Mouse (Mus musculus) cerebellum, adult (tissue): Measurements from ENCODE around the gene Adh7.
A peak's percentile ranks its signal among the peaks of the same experiment; 100 is the strongest.

Source experiments
- ATAC-seq: cut with Nextera tagmentation; 2 replicates; pipeline ENCODE4 v1.9.2; 2017; ENCODE audit warnings: mild to moderate bottlenecking, moderate library complexity, mixed read lengths; ENCODE audit not compliant: insufficient number of reproducible peaks, low FRiP score, low TSS enrichment

The Adh7 gene

DNA sequence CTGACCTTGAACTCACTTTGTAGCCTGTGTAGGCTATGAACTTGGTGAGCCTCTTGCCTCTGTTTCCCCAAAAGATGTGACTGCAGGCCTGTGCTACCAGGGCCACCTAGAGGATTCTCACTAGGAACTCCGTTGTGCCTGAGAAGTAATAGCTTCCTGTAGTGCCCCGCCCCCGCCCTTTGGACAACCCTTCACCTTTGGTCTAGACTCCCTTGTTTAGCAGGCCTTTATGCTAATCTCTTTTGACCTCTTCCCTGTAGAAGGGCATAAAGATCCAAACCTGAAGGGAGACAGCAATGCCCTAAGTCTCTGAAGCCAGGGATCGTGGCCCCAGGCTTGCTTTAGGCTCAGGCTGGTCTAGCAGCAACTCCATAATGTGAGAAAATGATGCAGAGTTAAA, 5.0 kb downstream of the Adh7 start:
- ATAC-seq, result peak; percentile 16; the same call in 1 of the 2 replicates

DNA sequence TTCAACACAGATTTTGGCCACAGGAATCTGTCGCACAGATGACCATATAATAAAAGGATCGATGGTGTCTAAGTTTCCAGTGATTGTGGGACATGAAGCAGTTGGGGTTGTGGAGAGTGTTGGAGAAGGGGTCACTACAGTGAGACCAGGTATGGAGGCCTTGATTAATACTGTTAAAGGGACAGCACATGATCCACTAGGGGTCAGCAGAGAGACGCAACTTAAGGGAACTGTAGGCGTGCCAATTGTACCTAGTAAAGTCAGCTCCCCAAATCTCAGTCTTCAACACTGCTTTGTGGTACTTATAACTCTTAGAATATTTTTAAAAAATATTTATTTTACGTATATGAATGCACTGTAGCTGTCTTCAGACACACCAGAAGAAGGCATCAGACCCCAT, 5.4 kb downstream of the Adh7 start:
- ATAC-seq, result peak; percentile 63; the same call in 1 of the 2 replicates

DNA sequence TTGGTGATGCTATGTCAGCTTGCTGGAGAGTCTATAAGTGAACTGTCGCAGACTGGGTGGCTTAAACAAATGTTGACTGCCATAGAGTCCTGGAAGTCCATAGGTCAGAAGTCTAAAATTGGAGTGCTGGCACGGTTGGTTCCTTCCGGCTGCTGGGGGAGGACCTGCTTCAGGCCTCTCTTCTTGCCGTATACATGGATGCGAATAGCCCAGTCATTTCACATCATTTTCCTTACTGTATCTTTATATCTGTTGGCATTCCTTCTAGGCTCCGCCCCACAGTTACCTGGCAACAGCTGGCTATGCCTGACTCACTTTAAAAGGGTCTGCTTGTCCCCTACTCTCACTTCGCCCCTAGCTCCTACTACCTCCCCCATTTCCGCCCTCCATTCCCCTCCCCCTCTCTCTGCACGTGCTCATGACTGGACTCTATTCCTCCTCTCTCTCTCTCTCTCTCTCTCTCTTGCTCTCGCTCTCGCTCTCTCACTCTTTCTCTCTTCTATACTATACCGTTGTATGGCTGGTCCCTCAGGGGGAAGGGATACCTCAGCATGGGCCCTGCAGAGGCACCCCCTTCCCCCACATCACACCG, 6.9 kb downstream of the Adh7 start:
- ATAC-seq, result no peak

DNA sequence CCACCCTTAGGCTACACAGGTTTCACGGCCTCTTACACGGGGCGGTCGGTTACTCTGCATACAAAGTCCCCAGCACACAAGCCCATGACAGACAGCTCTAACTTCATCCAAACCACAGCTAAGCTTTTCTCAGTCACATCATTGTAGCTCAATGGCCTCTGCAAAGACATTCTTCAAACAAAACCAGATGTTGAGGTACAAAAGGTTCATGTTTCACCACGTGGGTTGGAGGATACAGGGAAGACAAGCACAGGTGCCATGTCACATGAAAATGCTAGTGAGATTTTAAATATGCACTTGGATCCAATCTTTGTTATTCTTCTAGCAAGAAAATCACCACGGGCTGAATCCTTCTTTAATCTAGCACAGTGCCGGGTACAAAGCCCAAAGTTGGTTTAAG, 7.8 kb downstream of the Adh7 start:
- no peak for ATAC-seq

DNA sequence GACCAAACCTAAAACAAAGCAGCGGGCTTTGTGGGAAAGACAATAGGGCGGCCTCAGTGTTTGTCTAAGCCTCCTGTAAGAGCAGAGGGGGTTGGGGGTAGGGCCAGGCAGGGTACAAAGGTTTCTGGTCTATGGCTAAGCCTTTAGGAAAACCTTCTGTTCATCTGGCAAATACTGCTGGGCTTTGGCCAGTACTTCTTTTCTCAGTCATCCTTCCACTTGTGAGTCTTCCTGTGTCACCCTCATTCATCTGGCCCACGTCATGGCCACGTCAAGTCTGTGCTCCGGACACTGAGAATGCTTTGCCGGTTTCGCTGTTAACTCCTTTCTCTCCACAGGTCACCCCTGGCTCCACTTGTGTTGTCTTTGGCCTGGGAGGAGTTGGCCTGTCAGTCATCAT, 8.3 kb downstream of the Adh7 start:
- no peak for ATAC-seq

DNA sequence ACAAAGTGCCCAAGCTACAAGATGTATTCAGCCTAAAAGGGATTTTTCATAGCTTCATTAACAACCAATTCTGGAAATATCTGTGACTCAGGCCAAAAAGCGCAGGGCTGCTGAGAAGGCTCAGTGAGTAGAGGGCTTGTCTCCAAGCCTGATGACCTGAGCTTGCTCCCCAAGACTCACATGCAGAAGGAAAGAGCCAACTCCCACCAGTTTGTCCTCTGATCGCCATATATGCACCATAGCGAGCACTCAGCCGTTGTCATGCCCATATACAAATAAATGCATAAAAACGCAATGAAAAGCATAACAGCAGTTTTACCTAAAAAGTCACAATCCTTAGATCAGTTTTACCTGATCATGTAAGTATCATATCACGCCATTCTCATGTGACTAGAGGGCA, 8.9 kb downstream of the Adh7 start:
- no peak for ATAC-seq

DNA sequence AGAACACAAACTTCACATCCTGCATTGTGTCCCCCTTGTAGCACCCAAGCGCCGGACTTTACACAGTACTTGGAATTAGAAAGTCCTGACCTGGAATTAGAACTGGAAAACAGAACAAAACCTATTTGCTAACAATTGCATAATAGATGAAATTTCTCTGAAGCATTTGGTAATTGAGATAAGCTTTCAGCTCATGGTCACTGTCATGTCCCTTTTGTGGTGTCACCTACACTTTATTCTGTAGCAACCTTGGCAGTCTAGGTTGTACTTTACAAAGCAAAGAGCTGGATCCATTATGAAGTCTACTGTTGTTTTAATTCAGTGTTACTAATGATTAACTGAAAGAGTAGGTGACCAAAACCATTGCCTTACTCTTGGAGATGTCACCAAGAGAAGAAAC, 9.5 kb downstream of the Adh7 start:
- ATAC-seq, result no peak

DNA sequence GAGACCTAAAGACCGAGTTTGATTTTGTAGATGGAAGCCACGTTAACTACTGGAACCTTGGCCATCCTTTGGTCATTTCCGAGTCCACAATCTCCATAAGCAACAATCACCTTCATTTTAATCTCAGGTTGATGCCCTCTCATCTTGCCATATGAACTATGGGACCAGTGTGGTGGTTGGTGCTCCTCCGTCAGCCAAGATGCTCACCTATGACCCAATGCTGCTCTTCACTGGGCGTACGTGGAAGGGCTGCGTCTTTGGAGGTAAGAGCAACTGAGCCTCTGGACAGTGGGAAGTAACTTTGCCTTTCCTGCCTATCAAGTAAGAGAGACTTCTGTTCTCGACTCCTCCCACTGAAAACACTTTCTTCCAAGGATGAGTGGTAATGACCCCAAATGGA, 10.2 kb downstream of the Adh7 start:
- ATAC-seq, result no peak

DNA sequence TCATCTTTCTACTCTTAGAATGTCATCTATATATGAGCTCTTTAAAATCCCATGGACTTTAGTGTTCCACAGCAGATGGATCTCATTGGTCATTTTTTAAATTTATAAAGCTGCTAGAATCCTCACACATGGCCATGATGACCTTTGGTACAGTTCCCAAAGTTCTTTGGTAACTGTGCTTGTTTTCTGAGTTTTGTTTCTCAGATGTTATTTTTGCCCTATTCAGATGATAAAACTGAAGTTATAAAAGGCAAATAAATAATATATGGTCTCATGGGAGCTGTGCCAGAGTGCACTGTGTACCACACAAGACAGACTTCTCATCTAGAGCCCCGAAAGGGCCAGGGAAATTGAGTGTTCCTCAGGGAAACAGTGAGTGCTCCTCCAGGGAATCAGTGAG, 11.9 kb downstream of the Adh7 start:
- ATAC-seq, result no peak

DNA sequence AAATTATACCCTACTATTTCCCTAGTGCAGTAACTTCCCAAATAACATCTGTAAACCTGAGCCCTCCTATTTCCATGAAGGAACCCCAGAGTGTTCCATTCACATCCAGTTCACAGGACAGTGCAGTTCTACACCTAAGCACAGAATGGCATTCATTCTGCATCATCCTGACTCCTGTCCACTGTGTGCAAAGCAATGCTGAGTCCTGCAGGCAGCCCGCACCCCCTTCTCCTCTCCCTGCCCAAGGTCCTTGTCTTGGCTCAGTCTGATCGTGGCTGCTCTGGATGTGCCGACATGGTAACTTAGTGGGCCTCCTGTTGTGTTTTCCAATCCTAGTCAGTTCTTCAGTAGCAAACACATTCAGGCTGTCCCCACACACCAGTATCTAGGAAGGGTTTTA, 12.7 kb downstream of the Adh7 start:
- no peak for ATAC-seq

DNA sequence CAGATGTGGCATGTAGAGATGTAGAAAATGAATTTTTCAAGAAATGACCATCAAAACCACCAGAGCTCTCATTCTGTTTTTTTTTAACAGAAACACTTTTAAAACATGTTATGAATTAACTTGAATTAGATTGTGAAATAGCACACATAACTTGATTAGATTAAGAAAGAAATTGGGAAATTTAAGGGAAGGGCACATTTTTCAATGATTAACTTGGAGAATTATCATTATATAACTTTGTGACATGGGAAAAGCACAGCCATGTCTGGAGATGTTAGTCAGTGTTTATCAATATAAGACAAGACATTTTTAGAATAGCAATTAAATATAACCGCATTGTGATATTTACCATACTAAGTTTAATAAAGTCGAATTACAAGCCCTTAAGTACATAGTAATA, 14.0 kb downstream of the Adh7 start:
- ATAC-seq, result no peak

DNA sequence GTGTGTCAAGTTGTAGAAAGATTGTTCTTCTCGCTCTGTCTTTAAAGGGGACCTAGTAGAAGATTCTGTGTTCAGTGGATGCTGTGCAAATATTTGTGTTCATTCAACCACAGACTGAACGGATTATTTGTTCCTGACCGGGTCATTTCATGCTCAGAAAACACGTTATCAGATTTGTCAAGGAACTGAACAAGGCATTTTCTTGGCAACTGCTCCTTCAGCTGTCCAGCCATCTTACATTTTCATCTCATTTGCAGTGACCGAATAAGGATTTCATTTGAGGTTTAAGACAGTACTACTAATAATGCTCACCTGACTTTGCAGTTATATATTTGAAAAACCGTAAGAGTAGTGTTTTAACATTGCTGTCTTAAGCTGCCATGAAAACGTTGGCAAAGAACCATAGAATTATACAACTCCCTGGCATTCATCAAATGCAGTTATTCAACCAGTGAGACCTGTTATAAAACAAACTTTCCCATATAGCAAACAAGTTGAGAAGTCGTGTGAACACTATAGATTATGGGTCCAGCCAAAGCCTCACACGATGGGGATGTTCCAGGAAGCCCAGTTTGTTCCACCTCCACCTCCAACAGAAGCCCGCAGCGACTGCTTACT, 19.1 kb downstream of the Adh7 start:
- ATAC-seq, result no peak

DNA sequence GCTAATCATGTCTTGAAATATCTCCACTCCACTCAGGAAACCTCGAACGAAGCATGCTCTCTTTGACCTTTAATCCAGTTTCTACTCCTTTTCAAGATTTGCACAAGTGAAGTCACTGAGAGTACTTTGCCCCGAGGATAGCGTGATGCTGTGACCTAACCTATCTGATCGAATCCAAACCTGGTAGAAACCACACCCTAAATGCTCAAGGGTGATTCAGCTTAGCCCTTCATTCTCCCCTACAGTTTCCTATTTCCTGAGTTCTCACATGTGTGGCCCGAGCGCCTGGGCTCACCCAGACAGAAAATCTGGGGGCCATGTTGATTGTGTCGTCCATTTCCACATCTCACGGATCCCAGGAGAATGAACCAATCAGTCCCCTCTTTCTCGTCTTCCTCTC, 20.5 kb downstream of the Adh7 start:
- no peak for ATAC-seq

DNA sequence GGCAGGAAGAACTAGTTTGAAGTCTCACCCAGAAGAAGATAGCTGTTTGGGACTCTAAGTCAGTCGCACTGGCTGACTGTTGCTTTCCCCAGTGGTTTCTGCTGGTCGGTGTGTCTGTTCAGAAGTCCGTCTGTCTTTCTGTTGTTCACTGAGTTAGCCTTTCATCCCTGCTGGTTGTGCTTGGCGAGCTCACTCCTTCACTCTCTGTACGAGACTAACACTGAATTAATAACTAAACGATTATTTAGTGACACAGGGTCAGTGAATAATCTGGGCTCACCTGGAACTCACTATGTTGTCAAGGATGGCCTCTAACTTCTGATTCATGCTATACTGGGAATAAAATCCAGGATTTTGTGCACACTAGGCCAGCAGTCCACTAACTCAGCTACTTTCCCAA, 21.9 kb downstream of the Adh7 start:
- no peak for ATAC-seq

DNA sequence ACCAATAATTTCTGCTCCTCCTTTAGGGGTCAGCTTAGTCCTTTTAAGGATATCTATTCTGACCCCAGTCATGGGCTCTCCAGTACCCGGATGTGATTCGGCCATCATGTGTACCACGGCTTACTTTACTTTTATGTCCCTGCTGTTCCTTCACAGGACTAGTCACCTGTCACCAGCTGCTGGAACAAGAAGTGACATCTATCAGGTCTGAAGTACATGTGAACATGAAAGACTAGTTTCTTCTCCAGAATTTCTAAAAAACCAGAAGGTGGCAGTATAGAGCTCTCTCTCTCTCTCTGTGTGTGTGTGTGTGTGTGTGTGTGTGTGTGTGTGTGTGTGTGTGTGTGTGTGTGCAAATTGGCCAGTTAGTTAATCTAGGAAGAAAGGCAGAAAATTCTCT, 22.9 kb downstream of the Adh7 start:
- no peak for ATAC-seq

DNA sequence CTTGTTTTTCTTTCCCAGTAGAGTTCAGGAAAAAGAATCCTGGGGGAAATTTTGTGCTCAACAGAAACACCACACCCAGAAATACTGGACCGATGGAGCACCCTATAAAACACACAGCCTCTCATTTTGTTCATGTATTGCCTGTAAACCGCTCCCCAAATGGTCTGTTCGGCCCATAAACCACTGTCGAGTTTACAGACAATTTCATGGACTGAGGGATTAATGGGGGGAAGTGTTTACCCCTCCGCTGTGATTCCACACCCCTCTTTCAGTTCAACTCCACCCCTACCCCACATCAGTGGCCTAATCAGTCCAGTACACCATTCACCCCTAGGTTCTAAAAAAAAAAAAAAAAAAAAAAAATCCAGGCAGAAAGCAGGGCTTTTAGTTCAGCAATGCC, 23.4 kb downstream of the Adh7 start:
- no peak for ATAC-seq

DNA sequence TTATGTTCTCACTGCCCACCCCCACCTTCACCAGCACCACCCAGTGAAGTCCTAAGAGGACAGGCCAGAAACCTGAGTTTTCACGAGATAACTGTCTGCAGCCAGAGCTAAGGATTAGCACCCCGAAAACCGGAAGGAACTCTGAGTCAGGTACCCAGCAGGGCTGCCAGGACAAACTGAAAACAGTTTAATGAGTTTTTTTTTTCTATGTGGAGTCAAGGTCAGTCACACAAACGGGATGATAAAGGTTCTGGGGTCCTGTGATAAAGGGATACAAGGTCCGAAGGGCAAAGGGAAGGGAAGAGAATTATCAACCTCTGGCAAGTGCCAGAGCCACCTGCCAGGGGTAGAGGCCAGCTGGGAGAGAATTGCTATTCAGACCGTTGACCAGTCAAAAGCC, 23.8 kb downstream of the Adh7 start:
- no peak for ATAC-seq

DNA sequence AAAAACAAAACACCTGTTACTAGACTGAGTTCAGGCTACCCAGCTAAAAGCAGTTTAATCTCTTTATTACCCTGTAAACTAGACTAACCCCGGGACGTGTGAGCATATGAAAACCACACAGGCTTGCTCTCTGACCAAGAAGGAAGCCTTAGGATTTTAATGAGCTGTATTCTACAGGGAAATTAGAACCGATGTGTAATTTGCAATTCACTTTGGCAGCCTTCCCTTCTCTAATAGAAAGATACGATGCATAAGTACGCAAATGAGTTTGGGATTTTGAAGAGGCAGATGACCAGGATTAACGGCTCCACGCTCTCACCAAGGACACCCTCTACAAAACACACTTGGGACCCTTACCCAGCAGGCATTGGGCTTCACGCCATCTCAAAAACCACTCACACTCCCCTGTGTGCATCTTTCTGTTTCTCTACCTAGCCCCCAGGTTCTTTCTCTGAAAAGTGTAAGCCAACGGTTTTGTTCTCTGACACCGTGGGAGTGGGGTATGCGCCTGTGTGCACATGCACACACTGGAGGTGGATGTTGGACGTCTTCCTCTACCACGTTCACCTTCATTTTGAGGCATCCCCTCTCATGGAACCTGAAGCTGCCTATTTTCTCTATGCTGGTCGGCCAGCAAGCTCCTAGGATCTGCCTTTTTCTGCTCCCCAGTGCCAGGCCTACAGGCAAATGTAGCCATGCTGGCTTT, 24.6 kb downstream of the Adh7 start:
- no peak for ATAC-seq

DNA sequence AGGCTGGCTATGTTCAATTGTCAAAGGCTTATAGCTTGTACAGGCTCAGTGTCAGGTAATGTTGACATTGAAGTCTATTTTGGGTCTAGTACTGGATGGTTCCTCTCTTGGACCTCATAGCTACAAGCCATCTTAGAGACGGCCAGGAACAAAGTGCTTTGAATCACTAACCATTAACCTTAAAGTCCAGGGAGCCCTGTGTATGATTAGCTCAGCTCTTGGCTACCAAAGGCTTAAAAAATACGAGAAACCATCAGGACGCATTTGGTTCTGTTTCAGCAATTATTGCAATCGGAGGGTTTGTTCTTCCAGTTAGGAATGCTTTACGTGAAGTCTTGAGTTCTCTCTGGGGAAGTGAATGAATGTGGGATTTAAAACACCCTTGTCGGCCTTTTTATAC, 25.4 kb downstream of the Adh7 start:
- ATAC-seq, result no peak

DNA sequence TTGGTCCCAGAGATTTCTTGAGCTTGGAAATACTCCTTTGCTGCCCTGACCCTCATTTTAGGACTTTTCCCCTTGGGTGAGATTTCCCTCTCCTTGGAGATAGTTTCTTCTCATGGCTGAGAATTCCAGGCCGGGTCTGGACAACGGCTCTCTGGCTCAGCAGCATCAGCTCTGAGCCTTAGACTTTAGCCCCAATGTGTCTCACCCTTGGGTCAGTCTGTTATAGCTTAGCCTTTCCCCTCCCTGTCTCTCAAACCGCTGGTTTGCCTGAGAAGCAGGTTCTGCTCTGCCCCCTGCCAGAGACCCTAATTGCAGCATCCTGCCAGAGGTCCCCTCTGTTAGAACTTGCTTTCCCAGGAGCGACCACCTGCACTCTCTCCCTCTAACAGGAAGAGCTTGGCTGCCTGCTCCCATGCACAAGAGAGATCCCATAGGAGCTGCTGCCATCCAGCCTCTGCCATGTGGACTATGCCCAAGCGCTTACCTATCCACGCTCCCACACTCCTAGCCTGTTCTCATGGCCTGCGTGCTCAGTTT, 26.8 kb downstream of the Adh7 start:
- ATAC-seq, result no peak

DNA sequence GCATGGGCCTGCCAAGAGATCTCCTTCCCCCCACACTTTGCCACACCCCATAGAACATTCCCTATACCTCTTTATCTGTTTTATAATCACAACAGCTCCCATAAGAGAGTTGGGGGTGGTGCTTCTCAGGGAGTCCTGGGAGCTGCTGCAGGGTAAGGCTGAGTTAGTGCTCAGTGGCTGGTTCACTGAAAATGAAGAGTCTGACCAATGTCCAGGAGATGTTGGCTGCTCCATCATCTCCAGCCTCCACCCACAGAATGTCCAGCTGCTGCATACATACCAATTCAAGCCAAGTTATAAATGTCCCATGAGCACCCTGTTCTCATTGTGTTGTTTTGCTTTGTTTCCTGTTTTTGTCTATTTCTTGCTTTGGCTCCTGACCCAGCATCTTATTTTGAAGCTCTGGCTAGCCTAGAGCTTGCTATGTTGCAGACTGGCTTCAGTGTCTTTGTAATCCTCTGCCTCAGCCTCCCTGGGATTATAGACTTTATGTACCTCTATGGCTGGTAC, 29.0 kb downstream of the Adh7 start:
- no peak for ATAC-seq

DNA sequence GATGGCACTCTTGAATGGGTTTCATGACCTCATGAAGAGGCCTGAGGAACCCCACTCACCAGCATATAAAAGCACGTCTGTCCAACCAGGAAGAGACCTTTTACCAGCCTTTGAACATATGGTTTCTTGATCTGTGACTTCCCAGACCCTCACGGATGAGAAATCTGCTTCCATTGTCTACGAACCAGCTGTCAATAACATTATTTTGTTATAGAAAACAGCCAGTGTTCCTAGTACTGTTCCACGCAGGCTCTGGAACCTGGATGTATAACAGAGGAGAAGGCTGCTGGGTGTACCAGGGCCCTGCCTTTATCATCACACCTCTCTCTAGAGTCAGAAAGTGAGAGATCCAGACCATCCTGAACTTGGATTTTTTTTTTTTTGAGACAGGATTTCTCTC, 29.7 kb downstream of the Adh7 start:
- no peak for ATAC-seq
